Mouse (Mus musculus) testis, adult 2 months (tissue): ENCODE measurements around the gene Pik3ca. TPM values are rescaled to one million over a fixed set of nuclear protein-coding genes. Genes with fewer than 3 reads are reported as not detected.

Experiments
- H3K27ac ChIP-seq: fragments of 200-500 bp; 2 replicates; pipeline ENCODE4 v1.5.1; 2012; ENCODE audit warnings: low read depth, low read length; ENCODE audit not compliant: control insufficient read depth, insufficient read depth
- H3K27me3 ChIP-seq: fragments of 200-500 bp; 2 replicates; pipeline ENCODE4 v1.6.1; 2012; ENCODE audit warnings: mild to moderate bottlenecking, low read length, moderate library complexity; ENCODE audit not compliant: control insufficient read depth, insufficient read depth
- H3K36me3 ChIP-seq: fragments of 200-500 bp; 2 replicates; pipeline ENCODE4 v1.6.1; 2012; ENCODE audit warnings: mild to moderate bottlenecking, low read length; ENCODE audit not compliant: control insufficient read depth, insufficient read depth
- H3K4me1 ChIP-seq: fragments of 200-500 bp; 2 replicates; pipeline ENCODE4 v1.6.1; 2012; ENCODE audit warnings: low read length; ENCODE audit not compliant: control insufficient read depth, insufficient read depth
- H3K4me3 ChIP-seq: fragments of 200-500 bp; 2 replicates; pipeline ENCODE4 v1.5.1; 2012; ENCODE audit warnings: low read depth, mild to moderate bottlenecking, low read length, moderate library complexity, mixed read lengths; ENCODE audit not compliant: control insufficient read depth
- CTCF ChIP-seq: fragments of 200-500 bp; IDR thresholded peaks from 2 replicates; pipeline ENCODE4 v1.5.1; 2012; ENCODE audit warnings: low read depth, mild to moderate bottlenecking, inconsistent platforms, low read length, moderate library complexity; ENCODE audit not compliant: control insufficient read depth, insufficient read depth, insufficient replicate concordance
- POLR2A ChIP-seq: fragments of 200-500 bp; IDR thresholded peaks from 2 replicates; pipeline ENCODE4 v1.6.1; 2012; ENCODE audit warnings: low read depth, mild to moderate bottlenecking, inconsistent platforms, low read length, moderate library complexity; ENCODE audit not compliant: control insufficient read depth
- polyA plus RNA-seq: library from polyadenylated mRNA; depleted of rRNA; stranded (reverse); fragments of >200 nt; gene quantifications from 2 replicates; pipeline ENCODE4 v1.2.3, GENCODE M21; 2012

Pik3ca gene
- polyA plus RNA-seq, 1 experiment: 4.9 TPM

- Histone ChIP-seq H3K27me3 (no peaks in the 10 kb centered on the region), H3K36me3 (peaks cover 3% of the 10 kb centered on the region), H3K4me3 (no peak overlapping the region), H3K27ac (no peak overlapping the region), H3K4me1 (no peaks in the 10 kb centered on the region)
- peak; percentile 67; the same call in 1 of the 2 replicates for TF ChIP-seq CTCF
- TF ChIP-seq POLR2A: no peak
Measured at GRCm38 (mm10) chr3:32459777-32460176, 62.3 kb downstream of the Pik3ca start.

GRCm38 (mm10) chr3:32467321-32467720, 69.8 kb downstream of the Pik3ca start:
- no peaks in the 10 kb centered on the region for H3K4me1 ChIP-seq
- TF ChIP-seq POLR2A (no peak), CTCF (no peak)
- no peak overlapping the region for H3K4me3 ChIP-seq
- H3K27me3 ChIP-seq: no peaks in the 10 kb centered on the region
- no peak overlapping the region for H3K27ac ChIP-seq
- peaks cover 2% of the 10 kb centered on the region; the same call in 1 of the 2 replicates for H3K36me3 ChIP-seq

- TF ChIP-seq POLR2A (no peak), CTCF (no peak)
Measured at GRCm38 (mm10) chr3:32468411-32468810, 70.9 kb downstream of the Pik3ca start.

DNA sequence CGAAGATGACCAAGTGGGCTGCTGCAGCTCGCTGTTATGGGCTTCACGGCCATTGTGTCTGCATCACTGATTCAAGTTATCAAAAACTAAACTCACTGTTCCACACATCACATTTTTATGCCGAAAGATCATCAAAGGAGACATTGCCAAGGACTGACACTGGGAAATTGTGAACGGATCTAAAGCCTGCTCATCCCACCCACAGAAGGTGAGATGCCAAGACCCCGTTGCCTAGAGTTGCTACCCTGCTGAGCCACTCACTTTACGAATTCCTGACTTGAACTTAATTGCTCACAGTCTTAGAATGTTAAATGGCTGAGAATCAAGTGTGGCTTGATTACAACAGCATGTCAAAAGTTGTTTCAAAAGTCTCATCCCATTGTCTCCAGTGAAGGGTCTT, 73.0 kb downstream of the Pik3ca start:
- Histone ChIP-seq H3K4me1 (no peaks in the 10 kb centered on the region), H3K27me3 (no peaks in the 10 kb centered on the region), H3K27ac (no peak overlapping the region), H3K4me3 (no peak overlapping the region), H3K36me3 (no peaks in the 10 kb centered on the region)
- TF ChIP-seq POLR2A (no peak), CTCF (no peak)

More at GRCm38 (mm10) chr3:32468411-32468810, 70.9 kb downstream of the Pik3ca start:
- Histone ChIP-seq H3K27me3 (no peaks in the 10 kb centered on the region), H3K4me1 (no peaks in the 10 kb centered on the region), H3K36me3 (no peaks in the 10 kb centered on the region; the same call in 1 of the 2 replicates), H3K27ac (no peak overlapping the region), H3K4me3 (no peak overlapping the region)

GRCm38 (mm10) chr3:32471098-32471497, 73.6 kb downstream of the Pik3ca start:
- no peak for TF ChIP-seq POLR2A
- no peak for TF ChIP-seq CTCF
- Histone ChIP-seq H3K36me3 (no peaks in the 10 kb centered on the region), H3K27me3 (no peaks in the 10 kb centered on the region), H3K4me1 (no peaks in the 10 kb centered on the region), H3K4me3 (no peak overlapping the region), H3K27ac (no peak overlapping the region)

DNA sequence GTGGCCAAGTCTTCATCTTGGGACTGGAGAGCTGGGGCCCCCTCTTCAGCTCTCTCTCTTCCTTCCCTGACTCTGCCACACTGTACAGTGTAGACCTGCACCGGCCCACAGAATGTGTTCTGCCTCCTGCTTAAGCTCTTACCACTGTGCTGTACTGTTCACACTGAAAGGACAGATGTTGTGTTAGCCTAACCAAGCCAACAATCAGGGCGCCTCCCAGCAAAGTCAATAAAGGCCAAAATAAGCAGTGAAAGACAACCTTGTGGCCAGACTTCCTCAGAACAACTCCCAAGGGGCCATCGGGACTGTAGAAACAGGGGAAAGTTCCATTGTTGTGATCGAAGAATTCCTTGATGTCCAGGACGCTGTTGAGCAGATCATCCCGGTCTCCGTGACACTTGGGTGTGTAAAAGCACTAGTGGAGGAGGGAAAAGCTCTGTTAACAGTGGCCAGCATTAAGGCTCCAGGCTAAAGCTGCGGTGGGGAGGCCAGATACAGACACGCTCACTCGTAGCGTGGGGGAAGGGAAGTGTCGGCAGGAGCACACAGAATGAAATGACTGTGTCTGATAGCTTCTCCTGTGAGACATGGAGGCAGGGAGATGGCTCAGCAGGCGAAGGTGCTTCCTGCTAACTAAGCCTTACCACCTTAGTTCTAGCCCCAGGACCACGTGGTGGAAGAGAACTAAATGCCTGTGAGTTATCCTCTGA, 74.9 kb downstream of the Pik3ca start:
- Histone ChIP-seq H3K27me3 (no peaks in the 10 kb centered on the region), H3K4me3 (no peak overlapping the region), H3K36me3 (no peaks in the 10 kb centered on the region), H3K4me1 (no peaks in the 10 kb centered on the region), H3K27ac (no peak overlapping the region)
- TF ChIP-seq CTCF: no peak
- TF ChIP-seq POLR2A: no peak

GRCm38 (mm10) chr3:32473184-32473583, 75.7 kb downstream of the Pik3ca start:
- Histone ChIP-seq H3K27ac (no peak overlapping the region), H3K4me3 (no peak overlapping the region), H3K4me1 (no peaks in the 10 kb centered on the region), H3K27me3 (no peaks in the 10 kb centered on the region), H3K36me3 (no peaks in the 10 kb centered on the region)
- TF ChIP-seq CTCF (no peak), POLR2A (no peak)
